Mouse (Mus musculus) liver, adult 2 months (tissue): ENCODE results near the gene Ctr9.

Experiments used
- CTCF ChIP-seq: fragments of 200-500 bp; IDR thresholded peaks from 2 replicates; pipeline ENCODE4 v1.5.1; 2011; ENCODE audit warnings: low read depth, low read length, control low read depth
- POLR2A ChIP-seq: fragments of 200-500 bp; IDR thresholded peaks from 2 replicates; pipeline ENCODE4 v1.6.1; 2011; ENCODE audit warnings: low read length, control low read depth; ENCODE audit not compliant: insufficient read depth; ENCODE audit errors: extremely low read depth

GRCm38 (mm10) chr7:111083733-111084120 lies 55.0 kb downstream of the Ctr9 start:
- no peak for TF ChIP-seq POLR2A
- TF ChIP-seq CTCF: no peak
